Mouse (Mus musculus): ENCODE measurements around the gene Uchl3. TPM values are rescaled to one million over a fixed set of nuclear protein-coding genes. Genes with fewer than 3 reads are reported as not detected.

Gene Uchl3
- polyA plus RNA-seq, 1 experiment from 2014 or later: 131 TPM

Other genes with a start within 250 kb of the Uchl3 start
- 8.7 and 8.9 TPM in 2 replicates for gene Tbc1d4, start 44.8 kb upstream of the Uchl3 start, polyA plus RNA-seq (2014; fragmentation: Nextera tagmentation; extraction: Ambion mirVana)
- gene Commd6, start 13.3 kb upstream of the Uchl3 start, polyA plus RNA-seq (2014; fragmentation: Nextera tagmentation; extraction: Ambion mirVana): 94.2 and 109 TPM in 2 replicates
- 0.68 and 1.2 TPM in 2 replicates for gene Gm9922, start 75.8 kb downstream of the Uchl3 start, polyA plus RNA-seq (2014; fragmentation: Nextera tagmentation; extraction: Ambion mirVana)
- 18.0 and 20.1 TPM in 2 replicates for gene Lmo7, start 76.0 kb downstream of the Uchl3 start, polyA plus RNA-seq (2014; fragmentation: Nextera tagmentation; extraction: Ambion mirVana)

All from stomach, embryonic 14.5 days (tissue).